Mouse (Mus musculus) erythroblast, embryonic 14.5 days (primary cell): ENCODE measurements around the gene Olfr648.

Experiments used
- GATA1 ChIP-seq: IDR thresholded peaks from 2 replicates; pipeline ENCODE4 v1.6.1; 2012; ENCODE audit warnings: low read length, inconsistent platforms, mixed read lengths
- TAL1 ChIP-seq: IDR thresholded peaks from 3 replicates; pipeline ENCODE4 v1.6.1; 2012; ENCODE audit warnings: low read length, inconsistent platforms, mixed read lengths

DNA sequence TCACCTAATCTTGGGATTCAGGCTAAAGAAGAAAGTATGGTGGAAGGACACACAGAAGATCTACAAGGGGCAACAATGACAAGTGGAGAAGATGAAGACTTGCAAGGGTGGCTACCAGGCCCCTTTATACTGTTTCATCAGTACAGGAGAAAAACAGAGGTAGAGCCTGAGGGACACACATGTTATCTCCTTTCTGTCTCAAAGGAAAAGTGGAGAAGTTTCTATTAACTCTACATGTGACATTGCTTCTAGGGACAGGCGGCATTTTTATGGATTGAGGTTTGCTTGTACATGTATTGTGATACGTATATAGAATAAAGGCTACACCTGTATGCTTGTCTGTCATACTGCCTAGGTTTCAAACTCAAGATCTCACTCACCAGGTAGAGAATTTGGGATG is at the start of gene Olfr648:
- TF ChIP-seq GATA1 (no peak), TAL1 (no peak)
